Mouse (Mus musculus): ENCODE measurements around the gene Gm8978.
"Not testable (repeated sequence)": the region's sequence is repeated elsewhere in the genome, so short reads cannot be mapped to it uniquely, and the experiment has no call there.

Gm8978 gene
- long read RNA-seq, experiment 1 = 0 reads
- long read RNA-seq, experiment 2 = 0 reads

DNA sequence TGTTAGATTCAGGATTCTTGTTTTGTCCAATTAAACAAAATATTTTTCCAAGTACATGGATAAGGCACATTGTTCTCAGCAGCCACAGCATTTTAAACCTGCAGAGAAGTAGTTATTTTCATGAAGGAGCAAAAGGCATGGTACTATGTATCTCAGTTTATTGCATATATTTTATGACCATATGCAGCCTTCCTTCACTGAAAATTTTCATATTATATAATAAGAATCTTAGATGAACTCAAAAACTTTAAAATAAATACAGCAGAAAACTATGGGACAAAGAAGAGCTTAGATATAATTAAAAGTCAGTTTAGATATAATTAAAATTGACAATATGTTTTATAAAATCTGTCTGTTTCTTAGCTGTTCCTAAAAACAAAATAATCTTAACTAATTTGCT, at the start of gene Gm8978:
TSS of gene Gm8978 (minus strand) at position 101 of the 400 bp plus-strand sequence.
- intact Hi-C loops (cut with DNase I) = not testable (repeated sequence)

DNA sequence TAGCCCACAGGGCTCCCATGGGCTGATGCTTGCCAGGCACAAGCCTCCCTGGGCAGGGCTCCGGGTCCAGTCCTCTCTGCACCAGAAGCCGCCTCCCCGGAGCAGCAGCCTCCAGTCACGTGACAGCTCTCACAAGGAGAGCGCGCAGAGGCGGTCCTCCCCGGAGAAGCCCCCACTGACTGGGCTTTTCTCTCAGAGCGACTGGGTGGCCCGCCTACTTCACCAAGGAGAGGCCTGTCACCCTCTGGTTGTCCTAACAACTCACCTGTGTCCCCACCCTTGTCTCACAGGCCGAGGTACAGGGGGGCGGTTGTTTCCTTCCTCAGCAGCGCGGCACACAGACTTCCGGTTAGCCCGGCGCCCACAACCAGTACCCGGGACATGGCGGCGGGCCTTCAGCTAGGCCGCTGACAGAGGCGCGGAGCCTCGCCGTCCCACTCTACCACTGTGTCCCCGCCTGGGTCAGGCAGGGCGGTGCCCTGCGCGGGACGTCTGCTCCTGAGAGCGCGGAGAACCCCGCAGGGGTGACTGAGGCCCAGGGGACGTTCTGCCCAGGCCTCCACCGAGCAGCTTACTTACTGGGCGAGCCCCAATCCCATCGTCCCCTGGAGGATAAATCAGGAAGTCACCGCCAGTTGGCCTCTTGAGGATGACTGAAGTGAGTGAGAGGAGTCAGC, 35.3 kb downstream of the Gm8978 start:
- intact Hi-C loops (cut with DNase I) = not testable (repeated sequence)

DNA sequence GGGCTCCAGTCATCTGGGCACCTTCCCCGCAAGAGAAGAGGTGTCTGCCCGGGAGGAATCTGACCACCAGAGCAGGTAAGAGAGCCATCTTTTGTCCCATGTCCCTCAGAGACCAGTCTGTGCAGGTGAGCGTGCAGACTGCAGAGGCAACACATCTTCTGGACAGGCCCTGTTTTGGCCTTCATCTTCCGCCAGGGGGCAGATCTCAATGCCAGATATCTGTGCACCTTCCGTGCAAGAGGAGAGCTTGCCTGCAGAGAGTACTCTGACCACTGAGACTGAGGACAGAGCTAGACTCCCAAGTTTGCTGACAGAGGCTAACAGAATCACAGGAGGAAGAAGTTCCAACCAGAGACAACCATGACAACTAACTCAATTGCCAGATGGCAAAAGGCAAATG, 56.5 kb downstream of the Gm8978 start:
- intact Hi-C loops (cut with DNase I) = not testable (repeated sequence)

Small RNAs within 50 kb of the gene (microRNA-seq; reads per million reads assigned to microRNA genes)
- gene Gm27440 = 0 reads per million in 2 experiments

All from adrenal gland (tissue).